Mouse (Mus musculus): ENCODE measurements at regions not wholly inside any gene's neighbourhood (a gene's known extent, or its start where the extent isn't known, plus 50 kb on each side); places are given as distances from the start of the nearest gene placed in this dataset.

- ATAC-seq (ENCODE audit: low TSS enrichment): no peak
Measured at GRCm38 (mm10) chr8:74153914-74154540, 718.9 kb upstream of the Isx start.

GRCm38 (mm10) chr8:74169561-74169960 is 703.4 kb upstream of the Isx start:
- no peak for ATAC-seq (ENCODE audit: low TSS enrichment)

- ATAC-seq (ENCODE audit: low TSS enrichment): no peak
Measured at GRCm38 (mm10) chr8:74170702-74171101, 702.3 kb upstream of the Isx start.

GRCm38 (mm10) chr8:74171113-74171512 is 701.9 kb upstream of the Isx start:
- no peak for ATAC-seq (ENCODE audit: low TSS enrichment)

GRCm38 (mm10) chr8:74204601-74205000 is 668.4 kb upstream of the Isx start:
- ATAC-seq (ENCODE audit: low TSS enrichment): peak; percentile 94

- peak; percentile 81 for ATAC-seq (ENCODE audit: low TSS enrichment)
Measured at GRCm38 (mm10) chr8:74208292-74208691, 664.7 kb upstream of the Isx start.

GRCm38 (mm10) chr8:74216776-74217175 is 656.2 kb upstream of the Isx start:
- ATAC-seq (ENCODE audit: low TSS enrichment): no peak
